Mouse (Mus musculus) left cerebral cortex, adult 18-20 months (tissue): ENCODE data around the gene Tnfrsf25. TPM values are rescaled to one million over a fixed set of nuclear protein-coding genes. Genes with fewer than 3 reads are reported as not detected.
A peak's percentile ranks its signal among the peaks of the same experiment; 100 is the strongest.

ENCODE experiments used
- DNase-seq, 2 experiments: peaks; one replicate each; pipeline ENCODE4 v3.0.0; 2021 to 2022; ENCODE audit warnings: low spot score in 2 of 2, mixed read lengths in 1 of 2
- total RNA-seq, 2 experiments: library from RNA; stranded (reverse); gene quantifications; 2 replicates each; pipeline ENCODE4 v1.2.3; 2021

Tnfrsf25 gene
- total RNA-seq, 2 experiments from 2014 or later = 19.0 to 20.7 TPM

GRCm38 (mm10) chr4:152090191-152090590, 25.5 kb upstream of the Tnfrsf25 start:
- no peak for DNase-seq

GRCm38 (mm10) chr4:152092751-152093293, 22.9 kb upstream of the Tnfrsf25 start:
- DNase-seq = no peak

GRCm38 (mm10) chr4:152094233-152094632, 21.5 kb upstream of the Tnfrsf25 start:
- DNase-seq = no peak

- DNase-seq = peak; percentile 65 to 74
These were observed 19.5 kb upstream of the Tnfrsf25 start for GRCm38 (mm10) chr4:152095937-152096910.

GRCm38 (mm10) chr4:152096927-152097326, 18.8 kb upstream of the Tnfrsf25 start:
- no peak for DNase-seq

GRCm38 (mm10) chr4:152097911-152098799, 17.6 kb upstream of the Tnfrsf25 start:
- no peak for DNase-seq

- DNase-seq = peak; percentile 70 to 82
These were observed 15.2 kb upstream of the Tnfrsf25 start for GRCm38 (mm10) chr4:152100541-152100940.

- no peak for DNase-seq
These were observed 14.6 kb upstream of the Tnfrsf25 start for GRCm38 (mm10) chr4:152101081-152101653.

GRCm38 (mm10) chr4:152101921-152102320, 13.8 kb upstream of the Tnfrsf25 start:
- no peak for DNase-seq

GRCm38 (mm10) chr4:152103025-152103424, 12.7 kb upstream of the Tnfrsf25 start:
- DNase-seq = peak; percentile 80 to 84

- DNase-seq = no peak
These were observed 9.0 kb upstream of the Tnfrsf25 start for GRCm38 (mm10) chr4:152106746-152107145.

GRCm38 (mm10) chr4:152107493-152107892, 8.2 kb upstream of the Tnfrsf25 start:
- no peak for DNase-seq

- DNase-seq = peak; percentile 52 to 63
These were observed 7.7 kb upstream of the Tnfrsf25 start for GRCm38 (mm10) chr4:152107971-152108509.

GRCm38 (mm10) chr4:152108673-152109072, 7.1 kb upstream of the Tnfrsf25 start:
- DNase-seq = no peak

- DNase-seq = no peak
These were observed 6.2 kb upstream of the Tnfrsf25 start for GRCm38 (mm10) chr4:152109509-152109908.

- DNase-seq = no peak
These were observed 5.0 kb upstream of the Tnfrsf25 start for GRCm38 (mm10) chr4:152110689-152111088.

- DNase-seq = no peak
These were observed 3.4 kb upstream of the Tnfrsf25 start for GRCm38 (mm10) chr4:152112329-152112728.

GRCm38 (mm10) chr4:152114080-152114479, 1.7 kb upstream of the Tnfrsf25 start:
- no peak for DNase-seq

GRCm38 (mm10) chr4:152117538-152117937, 1.8 kb downstream of the Tnfrsf25 start:
- no peak for DNase-seq

GRCm38 (mm10) chr4:152119396-152120292, 3.9 kb downstream of the Tnfrsf25 start:
- DNase-seq = peak; percentile 66 to 67
